Mouse (Mus musculus) kidney, adult 2 months (tissue): ENCODE data around the gene Trip12.

Experiments used
- CTCF ChIP-seq: fragments of 200-500 bp; conservative IDR thresholded peaks from 2 replicates; pipeline ENCODE4 v1.5.1; 2011; ENCODE audit warnings: low read depth, mild to moderate bottlenecking, control low read depth, low read length, moderate library complexity, mixed read lengths; ENCODE audit not compliant: insufficient read depth, insufficient read length
- POLR2A ChIP-seq: fragments of 200-500 bp; IDR thresholded peaks from one replicate; pipeline ENCODE4 v1.6.1; 2011; ENCODE audit warnings: low read depth, low read length, control low read depth

- TF ChIP-seq CTCF (no peak), POLR2A (no peak)
Measured at GRCm38 (mm10) chr1:84848801-84849455, 8.6 kb upstream of the Trip12 start.
